Mouse (Mus musculus): ENCODE measurements around the gene Bola1.
"Not testable (repeated sequence)": the region's sequence is repeated elsewhere in the genome, so short reads cannot be mapped to it uniquely, and the experiment has no call there.

The Bola1 gene

GRCm38 (mm10) chr3:96175251-96175650 lies 44.3 kb downstream of the Bola1 start:
- DNase-seq = no peak

- DNase-seq = not testable (repeated sequence)
Observed at GRCm38 (mm10) chr3:96174042-96174441, 45.5 kb downstream of the Bola1 start.

GRCm38 (mm10) chr3:96173185-96173584 lies 46.3 kb downstream of the Bola1 start:
- no peak for DNase-seq

- DNase-seq = peak; percentile 85
Observed at GRCm38 (mm10) chr3:96172197-96173178, 47.0 kb downstream of the Bola1 start, which contains the start of gene Sf3b4. Sf3b4 (plus strand) TSS chr3:96172332.

GRCm38 (mm10) chr3:96171583-96172196 lies 47.8 kb downstream of the Bola1 start:
- no peak for DNase-seq

GRCm38 (mm10) chr3:96170976-96171545 lies 48.4 kb downstream of the Bola1 start:
- DNase-seq = no peak

- DNase-seq = no peak
Observed at GRCm38 (mm10) chr3:96170276-96170675, 49.2 kb downstream of the Bola1 start.

GRCm38 (mm10) chr3:96168466-96169158 lies 50.9 kb downstream of the Bola1 start:
- no peak for DNase-seq

GRCm38 (mm10) chr3:96163040-96163439 lies 56.5 kb downstream of the Bola1 start:
- no peak for DNase-seq

- peak; percentile 83 for DNase-seq
Observed at GRCm38 (mm10) chr3:96161869-96162840, 57.4 kb downstream of the Bola1 start, which contains the start of gene Mtmr11. Mtmr11 (plus strand) TSS chr3:96162004.

GRCm38 (mm10) chr3:96160803-96161516 lies 58.5 kb downstream of the Bola1 start:
- peak; percentile 94 for DNase-seq

- DNase-seq = peak; percentile 86
Observed at GRCm38 (mm10) chr3:96160222-96160802, 59.2 kb downstream of the Bola1 start.

GRCm38 (mm10) chr3:96159820-96160219 lies 59.7 kb downstream of the Bola1 start:
- peak; percentile 79 for DNase-seq

- no peak for DNase-seq
Observed at GRCm38 (mm10) chr3:96155501-96155900, 64.0 kb downstream of the Bola1 start.

- DNase-seq = no peak
Observed at GRCm38 (mm10) chr3:96152611-96153010, 66.9 kb downstream of the Bola1 start.

GRCm38 (mm10) chr3:96151836-96152235 lies 67.7 kb downstream of the Bola1 start:
- DNase-seq = no peak

- peak; percentile 84 for DNase-seq
Observed at GRCm38 (mm10) chr3:96147950-96148349, 71.6 kb downstream of the Bola1 start.
